Mouse (Mus musculus) kidney, adult 2 months (tissue): ENCODE measurements at regions not wholly inside any gene's neighbourhood (a gene's known extent, or its start where the extent isn't known, plus 50 kb on each side); places are given as distances from the start of the nearest gene placed in this dataset.

Experiments
- CTCF ChIP-seq: fragments of 200-500 bp; conservative IDR thresholded peaks from 2 replicates; pipeline ENCODE4 v1.5.1; 2011; ENCODE audit warnings: low read depth, mild to moderate bottlenecking, control low read depth, low read length, moderate library complexity, mixed read lengths; ENCODE audit not compliant: insufficient read depth, insufficient read length
- POLR2A ChIP-seq: fragments of 200-500 bp; IDR thresholded peaks from one replicate; pipeline ENCODE4 v1.6.1; 2011; ENCODE audit warnings: low read depth, low read length, control low read depth

GRCm38 (mm10) chr13:44540401-44540800, 188.9 kb upstream of the Jarid2 start:
- TF ChIP-seq CTCF (no peak), POLR2A (no peak)
